Mouse (Mus musculus) neutrophil, adult 65 days (primary cell): ENCODE measurements around the gene Olfr814. TPM values are rescaled to one million over a fixed set of nuclear protein-coding genes. Genes with fewer than 3 reads are reported as not detected.

Experiments used
- total RNA-seq: library from RNA; stranded (reverse); gene quantifications from 2 replicates; pipeline ENCODE4 v1.2.4, GENCODE M21; 2023

The Olfr814 gene
- not detected in 2 replicates for total RNA-seq

GRCm38 (mm10) chr10:129879751-129880150 lies at the start of gene Olfr814:
TSS of gene Olfr814 (minus strand) at chr10:129879851.

GRCm38 (mm10) chr10:129915497-129915896 lies 35.8 kb upstream of the Olfr814 start, which contains the start of gene Olfr816:
TSS of gene Olfr816 (minus strand) at chr10:129915597.

GRCm38 (mm10) chr10:129905767-129906166 lies 26.1 kb upstream of the Olfr814 start, which contains the start of gene Olfr815:
TSS of gene Olfr815 (minus strand) at chr10:129905867.

GRCm38 (mm10) chr10:129855067-129855466 lies 24.6 kb downstream of the Olfr814 start, which contains the start of gene Olfr813:
TSS of gene Olfr813 (plus strand) at chr10:129855367.

GRCm38 (mm10) chr10:129845994-129846393 lies 33.7 kb downstream of the Olfr814 start, which contains the start of gene Olfr812:
TSS of gene Olfr812 (minus strand) at chr10:129846094.

Other genes starting within 250 kb of the Olfr814 start
- gene Olfr799, start 242.4 kb downstream of the Olfr814 start, total RNA-seq = not detected in 2 replicates
- gene Olfr800, start 222.2 kb downstream of the Olfr814 start, total RNA-seq = not detected in 2 replicates
- gene Olfr801, start 206.0 kb downstream of the Olfr814 start, total RNA-seq = not detected in 2 replicates
- not detected in 2 replicates for gene Olfr802, start 191.7 kb downstream of the Olfr814 start, total RNA-seq
- gene Olfr803, start 185.6 kb downstream of the Olfr814 start, total RNA-seq = not detected in 2 replicates
- not detected in 2 replicates for gene Olfr804, start 176.6 kb downstream of the Olfr814 start, total RNA-seq
- not detected in 2 replicates for gene Olfr805, start 150.5 kb downstream of the Olfr814 start, total RNA-seq
- not detected in 2 replicates for gene Olfr806, start 137.9 kb downstream of the Olfr814 start, total RNA-seq
- gene Olfr807, start 122.1 kb downstream of the Olfr814 start, total RNA-seq = not detected in 2 replicates
- gene Olfr808, start 114.4 kb downstream of the Olfr814 start, total RNA-seq = not detected in 2 replicates
- not detected in 2 replicates for gene Olfr809, start 105.2 kb downstream of the Olfr814 start, total RNA-seq
- not detected in 2 replicates for gene Olfr810, start 84.9 kb downstream of the Olfr814 start, total RNA-seq
- gene Olfr811, start 75.5 kb downstream of the Olfr814 start, total RNA-seq = not detected in 2 replicates
- gene Olfr812, start 33.8 kb downstream of the Olfr814 start, total RNA-seq = not detected in 2 replicates
- not detected in 2 replicates for gene Olfr813, start 24.5 kb downstream of the Olfr814 start, total RNA-seq
- gene Olfr815, start 26.0 kb upstream of the Olfr814 start, total RNA-seq = not detected in 2 replicates
- gene Olfr816, start 35.7 kb upstream of the Olfr814 start, total RNA-seq = not detected in 2 replicates
- not detected in 2 replicates for gene Olfr818, start 69.2 kb upstream of the Olfr814 start, total RNA-seq
- not detected in 2 replicates for gene Olfr819, start 87.4 kb upstream of the Olfr814 start, total RNA-seq
- gene Olfr247, start 96.3 kb upstream of the Olfr814 start, total RNA-seq = not detected in 2 replicates
- not detected in 2 replicates for gene Gm10310, start 105.2 kb upstream of the Olfr814 start, total RNA-seq
- not detected in 2 replicates for gene Olfr820, start 132.8 kb upstream of the Olfr814 start, total RNA-seq
- not detected in 2 replicates for gene Olfr821, start 150.5 kb upstream of the Olfr814 start, total RNA-seq
- not detected in 2 replicates for gene Olfr822, start 191.4 kb upstream of the Olfr814 start, total RNA-seq
- not detected in 2 replicates for gene Olfr823, start 235.5 kb upstream of the Olfr814 start, total RNA-seq